Mouse (Mus musculus) liver, embryonic 14.5 days (tissue): ENCODE measurements around the gene Ppm1g.

ENCODE experiments used
- CTCF ChIP-seq: IDR thresholded peaks from 2 replicates; pipeline ENCODE4 v1.5.1; 2016; ENCODE audit warnings: antibody characterized with exemption, low read depth, control low read depth
- EP300 ChIP-seq: IDR thresholded peaks from 2 replicates; pipeline ENCODE4 v1.6.1; 2016; ENCODE audit warnings: antibody characterized with exemption, low read depth

GRCm38 (mm10) chr5:31254901-31255300 lies 34.4 kb upstream of the Ppm1g start:
- TF ChIP-seq CTCF, result no peak
- TF ChIP-seq EP300, result no peak
